In the genomic region with DNA sequence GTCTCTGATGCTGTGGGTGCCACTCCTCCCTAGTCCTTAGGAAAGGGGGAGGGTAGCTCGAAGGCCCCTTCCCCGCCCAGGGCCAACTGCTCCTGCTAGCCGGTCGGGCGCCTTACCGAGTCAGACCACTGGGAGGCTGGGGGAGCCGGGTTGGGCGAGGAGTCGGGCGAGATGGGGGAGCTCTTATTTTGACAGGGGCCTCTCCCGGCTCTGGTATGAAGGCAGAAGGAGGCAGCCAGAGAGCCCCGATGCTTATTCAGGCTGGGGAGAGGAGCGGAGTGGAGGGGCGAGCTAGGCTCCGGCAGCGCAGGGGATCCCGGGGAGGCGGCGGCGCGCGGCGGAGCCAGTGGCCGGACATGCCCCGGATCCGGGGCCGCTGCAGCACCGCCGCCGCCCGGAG, we compare ENCODE assay signal across 8 mouse cellular contexts. TPM values are rescaled to one million over a fixed set of nuclear protein-coding genes. Genes with fewer than 3 reads are reported as not detected.
DNase-seq lines count a peak whose midpoint lies in the region; ATAC-seq and TF ChIP-seq lines count a peak whose summit lies in the region.

Bcl9l (plus strand) TSS at position 274 of the 400 bp plus-strand sequence.

- TF ChIP-seq POLR2A in liver, adult 2 months (IDR thresholded peaks at IDR 0.05; ENCODE audit: extremely low read depth, insufficient read depth, low read length) = peak; percentile 66

- DNase-seq in A20 (ENCODE audit: low read depth, low spot score) = peak; percentile 90
- peak; percentile 78 to 90 for DNase-seq in adrenal gland, postnatal 4 days (ENCODE audit: low spot score in 2 of 2)
- DNase-seq in embryonic facial prominence, embryonic 14.5 days (ENCODE audit: low spot score) = peak; percentile 98
- peak; percentile 67 for DNase-seq in liver, adult 2 months (ENCODE audit: extremely low read depth, low read depth, low spot score)
- peak; percentile 83 to 84 for DNase-seq in spleen, postnatal 36 days (ENCODE audit: low spot score in 2 of 2)

- peaks cover 12% of the 10 kb centered on the region; the same call in 1 of the 2 replicates for H3K79me2 ChIP-seq in liver, adult 2 months (ENCODE audit: control insufficient read depth, insufficient read depth, low read length)

- TF ChIP-seq CTCF in liver, adult 2 months (IDR thresholded peaks at IDR 0.05; ENCODE audit: low read depth, low read length) = peak; percentile 74

- WGBS in embryonic facial prominence, embryonic 14.5 days = 0% methylated on average over 10 of the region's 31 CpGs
- WGBS in heart, embryonic 11.5 days (ENCODE audit: insufficient replicate concordance) = under 1% methylated on average over 26 of the region's 31 CpGs
- 0% methylated on average over 30 of the region's 31 CpGs for WGBS in kidney, embryonic 16.5 days
- WGBS in liver, adult 2 months = 1% methylated on average over 28 of the region's 31 CpGs

- H3K9me3 ChIP-seq in embryonic facial prominence, embryonic 14.5 days (ENCODE audit: control insufficient read depth, low read length) = no peaks in the 10 kb centered on the region
- no peaks in the 10 kb centered on the region for H3K9me3 ChIP-seq in heart, embryonic 11.5 days (replicated peaks; ENCODE audit: control insufficient read depth, low read length)
- H3K9me3 ChIP-seq in kidney, embryonic 16.5 days (ENCODE audit: low read length) = no peaks in the 10 kb centered on the region

- H3K36me3 ChIP-seq in embryonic facial prominence, embryonic 14.5 days (ENCODE audit: control insufficient read depth, insufficient read depth, low read length) = 0 out of 2 replicates have a peak, but pooled peaks cover 7% of the 10 kb centered on the region
- no peaks in the 10 kb centered on the region for H3K36me3 ChIP-seq in heart, embryonic 11.5 days (ENCODE audit: control insufficient read depth, insufficient read depth, low read length)
- no peaks in the 10 kb centered on the region for H3K36me3 ChIP-seq in kidney, embryonic 16.5 days (ENCODE audit: insufficient read depth, low read length)
- no peaks in the 10 kb centered on the region for H3K36me3 ChIP-seq in liver, adult 2 months (ENCODE audit: control insufficient read depth, insufficient read depth, low read length)

- ATAC-seq in embryonic facial prominence, embryonic 14.5 days (ENCODE audit: low read depth) = peak; percentile 77
- peak; percentile 18; the same call in 1 of the 2 replicates for ATAC-seq in heart, embryonic 11.5 days (replicated peaks; ENCODE audit: insufficient number of reproducible peaks, low FRiP score, low TSS enrichment)
- ATAC-seq in kidney, embryonic 16.5 days (ENCODE audit: low FRiP score, low TSS enrichment) = peak; percentile 52
- peak; percentile 62 for ATAC-seq in monocyte, adult 5-6 weeks (replicated peaks; ENCODE audit: insufficient number of reproducible peaks, low FRiP score, low TSS enrichment, poor library complexity, severe bottlenecking)

- H3K27me3 ChIP-seq in embryonic facial prominence, embryonic 14.5 days (replicated peaks; ENCODE audit: control insufficient read depth, insufficient read depth, low read length) = no peaks in the 10 kb centered on the region
- H3K27me3 ChIP-seq in heart, embryonic 11.5 days (ENCODE audit: control insufficient read depth, insufficient read depth, low read length) = no peaks in the 10 kb centered on the region
- H3K27me3 ChIP-seq in kidney, embryonic 16.5 days (ENCODE audit: insufficient read depth, low read length) = no peaks in the 10 kb centered on the region
- H3K27me3 ChIP-seq in liver, adult 2 months (ENCODE audit: control insufficient read depth, insufficient read depth, low read length) = no peaks in the 10 kb centered on the region

- H3K4me1 ChIP-seq in embryonic facial prominence, embryonic 14.5 days (ENCODE audit: control insufficient read depth, insufficient read depth, low read length) = peaks cover 32% of the 10 kb centered on the region
- peaks cover 42% of the 10 kb centered on the region for H3K4me1 ChIP-seq in heart, embryonic 11.5 days (ENCODE audit: control insufficient read depth, insufficient read depth, low read length)
- peaks cover 61% of the 10 kb centered on the region for H3K4me1 ChIP-seq in kidney, embryonic 16.5 days (ENCODE audit: insufficient read depth, low read length)
- peaks cover 20% of the 10 kb centered on the region for H3K4me1 ChIP-seq in liver, adult 2 months (ENCODE audit: control insufficient read depth, insufficient read depth, low read length)

- peak within 1 kb of the TSS; percentile 70 for H3K4me2 ChIP-seq in embryonic facial prominence, embryonic 14.5 days (ENCODE audit: low read depth, low read length)
- H3K4me2 ChIP-seq in heart, embryonic 11.5 days = peak within 1 kb of the TSS; percentile 84
- peak within 1 kb of the TSS; percentile 82 for H3K4me2 ChIP-seq in kidney, embryonic 16.5 days (replicated peaks; ENCODE audit: low read depth, low read length)

- H3K9ac ChIP-seq in embryonic facial prominence, embryonic 14.5 days (ENCODE audit: low read depth, low read length) = peak within 1 kb of the TSS; percentile 92
- H3K9ac ChIP-seq in heart, embryonic 11.5 days (ENCODE audit: low read depth, low read length) = peak within 1 kb of the TSS; percentile 86
- peak within 1 kb of the TSS; percentile 97 for H3K9ac ChIP-seq in kidney, embryonic 16.5 days (replicated peaks; ENCODE audit: low read length)
- H3K9ac ChIP-seq in liver, adult 2 months (ENCODE audit: low read depth, low read length) = peak within 1 kb of the TSS; percentile 90

- H3K4me3 ChIP-seq in embryonic facial prominence, embryonic 14.5 days (ENCODE audit: low read depth, low read length) = peak within 1 kb of the TSS; percentile 82
- peak within 1 kb of the TSS; percentile 79 for H3K4me3 ChIP-seq in heart, embryonic 11.5 days (ENCODE audit: low read depth, low read length)
- peak within 1 kb of the TSS; percentile 92 for H3K4me3 ChIP-seq in kidney, embryonic 16.5 days (ENCODE audit: low read length)
- H3K4me3 ChIP-seq in liver, adult 2 months (ENCODE audit: insufficient read depth, low read depth, low read length) = peak within 1 kb of the TSS; percentile 88

- H3K27ac ChIP-seq in embryonic facial prominence, embryonic 14.5 days (replicated peaks; ENCODE audit: low read depth, low read length) = peak within 1 kb of the TSS; percentile 95
- peak within 1 kb of the TSS; percentile 91 for H3K27ac ChIP-seq in heart, embryonic 11.5 days (ENCODE audit: low read depth, low read length)
- peak within 1 kb of the TSS; percentile 94 for H3K27ac ChIP-seq in kidney, embryonic 16.5 days (ENCODE audit: low read length)
- H3K27ac ChIP-seq in liver, adult 2 months (replicated peaks; ENCODE audit: insufficient read depth, low read depth, low read length) = peak within 1 kb of the TSS; percentile 96

RNA-seq across cellular contexts. Expression of gene Bcl9l, which starts in this region (rescaled TPM):
- total RNA-seq in adrenal gland, postnatal 4 days (2021) = 10 to 100 TPM; 86.4 to 97.9 TPM
- 16.9 and 18.7 TPM in 2 replicates for polyA plus RNA-seq in embryonic facial prominence, embryonic 14.5 days (2014; fragmentation: Nextera tagmentation; extraction: Ambion mirVana)
- polyA plus RNA-seq in heart, embryonic 11.5 days (2014; fragmentation: Nextera tagmentation; extraction: Ambion mirVana) = 8.7 and 9.3 TPM in 2 replicates
- 11.3 and 12.4 TPM in 2 replicates for polyA plus RNA-seq in kidney, embryonic 16.5 days (2015; fragmentation: Nextera tagmentation; extraction: Ambion mirVana)
- 5.4 and 5.9 TPM in 2 replicates for total RNA-seq in liver, adult 2 months (2014; rRNA removed)
- polyA plus RNA-seq in liver, adult 2 months (2012; rRNA removed) = 26.0 and 27.9 TPM in 2 replicates
- total RNA-seq in monocyte, adult 5-6 weeks (2017) = 2.8 to 14.1 TPM (median 2.8 TPM) in 3 replicates

Comparison
In these comparisons a context has a peak if more than half of its experiments do, and no peak if none do; other contexts are left out.
1. Peak in every context shown above with its lines: DNase-seq, ATAC-seq, H3K4me3 ChIP-seq and H3K27ac ChIP-seq.
2. ATAC-seq: peak in every context shown above with its lines; median percentile 77 in embryonic facial prominence, embryonic 14.5 days; 62 in monocyte, adult 5-6 weeks; 52 in kidney, embryonic 16.5 days; 18 in heart, embryonic 11.5 days.